Mouse (Mus musculus) small intestine, adult 2 months (tissue): ENCODE results near the gene Atp13a1.

ENCODE experiments used
- CTCF ChIP-seq: fragments of 200-500 bp; IDR thresholded peaks from 2 replicates; pipeline ENCODE4 v1.5.1; 2012; ENCODE audit warnings: low read depth, mild to moderate bottlenecking, control low read depth, inconsistent platforms, low read length, moderate library complexity, mixed read lengths; ENCODE audit not compliant: insufficient replicate concordance, insufficient read length; ENCODE audit errors: extremely low read depth
- POLR2A ChIP-seq: fragments of 200-500 bp; IDR thresholded peaks from 2 replicates; pipeline ENCODE4 v1.6.1; 2012; ENCODE audit warnings: low read depth, mild to moderate bottlenecking, control low read depth, inconsistent platforms, low read length, moderate library complexity

DNA sequence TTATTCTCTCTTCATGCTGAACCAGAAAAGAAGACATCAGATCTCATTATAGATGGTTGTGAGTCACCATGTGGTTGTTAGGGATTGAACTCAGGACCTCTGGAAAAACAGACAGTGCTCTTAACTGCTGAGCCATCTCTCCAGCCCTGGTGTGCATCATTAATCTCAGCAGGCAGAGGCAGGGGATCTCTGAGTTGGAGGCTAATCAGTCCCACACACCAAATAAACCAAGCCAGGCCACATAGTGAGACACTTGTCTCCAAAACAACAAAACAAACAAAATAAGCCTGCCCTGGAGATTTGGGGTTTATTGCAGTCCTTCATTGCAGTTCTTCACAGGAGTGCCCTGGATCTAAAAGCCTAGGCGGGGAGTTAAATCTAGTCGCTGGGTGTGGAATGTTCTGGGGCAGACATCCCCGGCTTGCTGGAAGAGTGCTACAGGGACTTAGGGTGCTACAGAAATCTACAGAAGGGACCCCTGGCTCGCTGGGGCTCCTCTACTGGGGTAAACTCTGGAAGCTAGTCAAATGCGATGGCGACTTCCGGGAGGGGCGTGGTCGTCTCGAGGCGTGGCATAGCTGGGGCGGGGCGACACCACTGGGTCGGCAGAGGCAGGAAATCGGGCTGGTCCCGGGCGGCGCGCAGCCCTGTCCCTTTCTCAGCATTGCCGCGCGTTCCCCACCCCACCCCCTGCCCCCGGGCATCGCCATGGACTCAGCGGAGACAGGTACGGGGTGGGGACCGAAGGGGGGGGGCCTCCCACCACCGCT is 17.3 kb downstream of the Atp13a1 start, which contains the start of gene Gmip:
- TF ChIP-seq CTCF (no peak), POLR2A (peak; percentile 67; the same call in 1 of the 2 replicates)
